Mouse (Mus musculus) right cerebral cortex, postnatal 4 days (tissue): Measurements from ENCODE around the gene Elk4.

ENCODE experiments used
- DNase-seq: peaks from one replicate; pipeline ENCODE4 v3.0.0-alpha.2; 2022

Elk4 gene

DNA sequence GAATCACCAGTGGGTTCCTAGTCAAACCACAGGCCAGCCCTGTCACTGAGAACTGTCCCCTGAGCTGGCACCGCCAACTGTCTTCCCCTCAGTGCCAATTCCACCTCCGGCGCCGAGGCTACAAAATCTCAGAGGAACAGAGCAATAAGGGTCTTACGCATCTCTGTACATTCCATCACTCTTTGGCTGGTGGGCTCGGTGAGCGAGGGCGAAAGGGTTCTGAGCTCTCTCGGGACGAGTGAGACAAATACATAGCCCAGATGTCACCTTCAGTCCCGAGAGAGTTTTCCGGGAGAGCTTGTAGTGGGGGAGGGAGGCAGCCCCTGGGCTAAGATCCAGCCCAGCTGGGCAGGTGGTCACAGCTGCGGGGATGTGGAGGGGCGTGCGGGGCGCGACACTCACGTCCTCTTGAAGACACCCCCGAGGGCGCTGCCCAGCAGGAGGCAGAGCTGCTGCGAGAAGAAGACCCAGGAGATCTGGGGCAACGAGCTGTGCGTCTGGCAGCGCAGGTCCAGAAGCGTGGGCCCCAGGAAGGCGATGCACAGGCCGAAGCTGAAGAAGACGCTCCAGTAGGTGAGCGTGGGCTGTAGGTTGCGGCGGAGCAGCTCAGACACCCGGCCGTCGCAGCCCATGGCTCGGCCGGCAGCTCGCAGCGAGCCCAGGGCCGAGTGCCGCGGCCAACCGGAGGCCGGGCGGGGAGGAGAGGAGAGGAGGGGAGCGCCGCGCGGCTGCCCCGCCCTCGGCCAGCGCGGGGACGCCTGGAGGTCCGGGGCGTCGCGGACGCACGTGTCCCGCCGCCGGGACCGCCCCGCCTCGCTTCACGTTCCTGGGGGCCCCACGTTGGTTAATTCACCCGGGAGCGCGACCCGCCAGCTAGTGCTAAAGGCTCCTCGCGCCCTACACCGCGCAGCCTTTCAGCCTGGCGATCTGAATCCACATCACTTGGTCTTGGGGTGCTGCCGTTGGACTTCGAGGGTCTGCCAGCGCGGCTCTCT lies 60.2 kb downstream of the Elk4 start, which contains the start of gene Mfsd4a:
Gene Mfsd4a, minus strand, starts transcription at position 802 of the 995 bp plus-strand sequence.
- peak; percentile 34 for DNase-seq

GRCm38 (mm10) chr1:132069436-132069835 lies 62.0 kb downstream of the Elk4 start:
- no peak for DNase-seq

GRCm38 (mm10) chr1:132070659-132071058 lies 63.3 kb downstream of the Elk4 start:
- no peak for DNase-seq

DNA sequence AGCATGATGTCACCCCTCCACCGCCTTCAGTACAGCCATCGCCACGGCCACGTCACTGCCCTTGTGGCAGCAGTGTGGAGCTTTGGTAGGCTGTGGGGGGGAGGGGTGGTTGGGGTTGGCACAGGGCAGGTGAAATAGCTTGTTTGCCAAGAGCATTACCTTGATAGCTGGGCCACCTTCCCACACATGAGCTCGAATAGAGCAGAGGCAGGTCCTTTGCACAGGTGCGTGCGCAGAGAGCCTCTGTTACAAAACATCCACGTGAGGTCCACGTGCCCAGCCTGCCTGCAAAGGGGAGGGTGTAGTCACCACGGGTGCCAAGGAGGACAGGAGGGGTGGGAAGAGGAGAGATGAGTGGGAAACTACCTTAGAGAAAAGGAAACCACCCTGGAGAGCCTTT lies 68.2 kb downstream of the Elk4 start:
- no peak for DNase-seq

- no peak for DNase-seq
Observed at GRCm38 (mm10) chr1:132078413-132078812, 71.0 kb downstream of the Elk4 start.
